Mouse (Mus musculus) T-helper 17 cell (primary cell): ENCODE results near the gene Slc35e3.

Source experiments
- in situ Hi-C, 2 experiments: fragments of 300-600 bp; cut with MboI, MseI; formaldehyde crosslinking; loops; 1 replicate in 1 of 2; 2 replicates in 1 of 2; pipeline ENCODE4 v1.15.1; 2025; ENCODE audit warnings: high pct_unique_total_duplicates in 2 of 2

Gene Slc35e3

DNA sequence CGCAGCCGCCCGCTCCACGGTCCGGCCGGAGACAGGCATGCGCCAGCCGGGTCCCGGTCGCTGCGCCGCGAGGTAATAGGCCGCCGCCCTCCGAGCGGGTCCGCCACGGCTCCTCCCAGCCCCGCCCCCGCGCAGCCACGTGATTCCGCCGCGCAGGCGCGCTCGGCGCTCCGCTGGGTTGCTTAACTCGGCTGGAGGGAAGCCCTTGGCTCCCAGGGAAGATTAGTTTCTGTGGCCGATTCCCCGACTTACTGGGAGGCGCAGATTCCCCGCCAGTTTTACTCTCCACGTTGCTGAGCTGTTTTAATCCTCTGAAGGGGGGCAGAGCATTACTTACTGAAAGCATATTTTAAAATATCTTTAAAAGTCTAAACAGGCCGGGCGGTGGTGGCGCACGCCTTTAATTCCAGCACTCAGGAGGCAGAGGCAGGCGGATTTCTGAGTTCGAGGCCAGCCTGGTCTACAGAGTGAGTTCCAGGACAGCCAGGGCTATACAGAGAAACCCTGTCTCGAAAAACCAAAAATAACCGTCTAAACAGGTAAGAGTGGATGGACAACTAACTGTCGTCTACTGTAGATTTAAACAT lies at the start of gene Slc35e3:
TSS of gene Slc35e3 (minus strand) at position 69 of the 587 bp plus-strand sequence.
- in situ Hi-C loops = no loop called here

DNA sequence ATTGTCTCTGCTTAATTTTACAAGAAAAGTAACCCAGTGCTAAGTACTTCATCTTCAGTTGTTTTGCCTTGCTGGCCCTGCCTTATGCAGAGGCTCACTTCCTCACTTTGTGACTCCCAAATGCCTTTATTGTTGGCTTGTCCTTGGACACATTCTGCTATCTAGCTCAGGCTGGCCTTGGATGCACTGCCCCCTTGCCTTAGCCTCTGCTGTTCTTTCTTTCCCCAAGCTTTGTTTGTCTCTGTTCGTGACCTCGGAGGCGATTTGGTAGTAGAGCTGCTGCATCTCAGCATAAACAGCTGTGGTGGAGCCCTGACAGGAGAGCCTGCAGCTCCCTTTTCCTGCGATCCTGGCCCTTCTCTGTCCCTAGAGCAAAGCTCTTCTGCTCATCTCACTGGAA lies 49.0 kb upstream of the Slc35e3 start:
- in situ Hi-C loops = loop anchor here in 1 of 2 experiments (5.0 kb wide), 1 partner anchor 67 kb away; no protein-coding TSS in a partner anchor

DNA sequence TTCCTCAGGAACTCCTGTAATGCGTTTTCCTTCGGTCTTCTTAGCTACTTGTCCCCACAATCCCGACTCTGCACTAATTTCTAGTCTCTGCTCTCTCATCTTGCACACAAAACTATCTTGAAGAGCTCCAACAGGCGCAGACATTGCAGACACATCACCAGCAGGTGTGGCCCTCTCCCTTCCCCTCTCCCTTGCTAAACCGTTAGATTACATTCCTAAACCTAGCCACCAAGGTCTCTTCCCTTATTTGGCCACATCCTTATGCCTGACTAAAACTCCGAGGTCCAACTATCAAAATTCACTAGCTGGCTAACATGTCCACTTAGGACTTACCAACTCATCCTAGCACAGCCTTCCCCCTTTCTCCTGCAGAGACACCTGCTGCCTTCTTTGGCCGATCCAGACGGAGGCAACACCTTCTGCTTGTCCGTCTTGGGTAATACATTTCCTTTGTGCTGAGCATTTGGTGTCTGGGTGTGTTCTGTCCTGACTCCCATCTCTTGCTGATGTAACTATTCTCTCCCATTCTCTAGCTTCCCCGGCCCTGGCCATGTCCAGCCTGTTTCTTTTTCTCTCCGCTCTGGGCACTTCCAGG lies 47.4 kb upstream of the Slc35e3 start:
- in situ Hi-C loops = no loop called here

DNA sequence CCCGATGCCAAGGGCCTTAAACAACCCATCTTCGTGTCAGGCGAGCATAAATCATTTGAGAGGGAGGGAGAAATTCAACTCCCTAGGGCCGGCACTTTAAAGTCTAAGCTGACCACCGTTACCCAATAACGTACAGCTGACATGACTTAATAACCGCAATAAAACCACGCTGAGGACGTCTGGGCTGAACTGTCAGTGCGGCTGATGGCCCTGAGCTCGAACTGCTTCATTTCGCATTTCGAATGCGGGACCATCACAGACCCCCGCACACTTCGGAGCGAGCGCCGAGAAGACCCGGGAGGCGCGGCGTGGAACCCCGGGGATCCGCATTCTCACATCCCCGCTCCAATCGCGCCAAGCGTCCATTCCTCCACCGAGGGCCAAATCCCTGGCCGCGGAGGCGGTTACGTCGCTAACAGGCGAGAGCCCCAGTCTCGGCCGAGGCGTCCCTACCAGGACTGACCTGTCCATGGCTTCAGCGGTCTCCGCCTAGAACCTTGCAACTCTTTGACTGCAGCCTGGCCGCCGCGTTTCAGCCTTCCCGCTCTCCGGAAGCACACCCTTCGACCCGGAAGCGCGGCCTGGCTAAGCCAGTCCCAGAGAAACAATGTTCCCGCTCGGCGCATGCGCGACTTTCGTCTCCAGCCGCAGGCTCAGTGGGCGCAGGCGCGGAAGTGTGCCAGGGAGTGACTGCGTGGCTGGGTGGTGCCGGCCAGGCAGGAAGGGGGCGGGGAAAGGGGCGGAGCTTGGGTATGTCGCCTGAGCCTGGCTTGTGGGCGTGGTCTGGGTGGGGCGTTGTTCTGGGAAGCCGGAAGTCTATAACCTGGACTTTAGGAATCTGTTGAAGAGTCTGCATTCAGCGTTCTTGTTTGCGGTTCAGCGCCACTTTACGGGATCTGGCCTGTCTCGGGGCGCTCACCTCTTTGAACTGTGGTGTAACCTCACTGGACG lies 46.3 kb upstream of the Slc35e3 start, which contains the start of gene Nup107:
TSS of gene Nup107 (minus strand) at position 565 of the 951 bp plus-strand sequence.
- in situ Hi-C loops = no loop called here

DNA sequence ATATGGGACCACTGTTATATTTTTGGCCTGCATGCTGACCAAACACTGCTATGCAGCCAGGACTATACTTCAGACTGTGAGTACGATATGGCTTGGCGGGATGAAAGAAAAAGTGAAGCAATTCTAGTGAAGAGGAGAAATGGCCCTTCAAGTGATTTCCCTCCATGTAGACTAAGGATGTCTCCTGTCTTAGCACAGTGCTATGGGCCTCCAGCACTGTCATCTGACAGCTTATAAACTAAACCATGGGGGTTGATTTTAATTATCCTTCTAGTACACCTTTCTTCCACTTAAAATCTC lies 45.0 kb upstream of the Slc35e3 start:
- in situ Hi-C loops = no loop called here

DNA sequence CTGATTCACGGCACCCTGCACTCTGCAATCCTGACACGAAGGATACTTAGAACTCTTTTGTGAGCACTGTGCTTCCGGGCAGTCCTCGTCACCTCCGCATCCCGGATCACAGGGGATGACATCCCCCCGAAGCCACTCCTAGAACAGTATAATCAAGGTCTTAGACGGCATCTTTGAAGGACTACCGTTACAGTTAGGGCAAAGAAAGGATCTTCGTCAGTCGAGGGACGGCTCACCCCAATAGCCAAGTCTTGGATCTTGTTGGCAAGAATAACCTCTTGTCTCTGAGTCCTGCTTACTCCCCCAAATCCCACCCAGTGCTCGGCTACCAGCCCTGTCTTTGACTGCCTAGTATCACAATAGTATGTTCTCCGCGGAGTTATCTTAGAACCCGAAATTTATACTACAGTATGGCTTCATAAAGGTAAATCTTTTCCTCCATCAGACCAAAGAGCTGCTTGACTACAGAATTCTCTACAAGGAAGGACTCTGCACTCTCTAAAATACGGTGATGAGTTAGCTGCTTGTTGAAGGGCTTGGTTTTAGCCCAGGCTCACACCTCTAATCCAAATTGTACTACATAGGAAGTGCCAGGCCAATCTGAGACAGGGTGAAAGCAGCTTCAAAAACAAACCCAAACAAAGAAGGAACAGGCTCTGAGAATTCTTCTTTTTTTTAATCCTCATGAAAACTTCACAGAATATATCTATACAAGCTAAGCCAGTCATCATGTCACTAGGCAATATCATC lies 44.4 kb upstream of the Slc35e3 start:
- in situ Hi-C loops = no loop called here

DNA sequence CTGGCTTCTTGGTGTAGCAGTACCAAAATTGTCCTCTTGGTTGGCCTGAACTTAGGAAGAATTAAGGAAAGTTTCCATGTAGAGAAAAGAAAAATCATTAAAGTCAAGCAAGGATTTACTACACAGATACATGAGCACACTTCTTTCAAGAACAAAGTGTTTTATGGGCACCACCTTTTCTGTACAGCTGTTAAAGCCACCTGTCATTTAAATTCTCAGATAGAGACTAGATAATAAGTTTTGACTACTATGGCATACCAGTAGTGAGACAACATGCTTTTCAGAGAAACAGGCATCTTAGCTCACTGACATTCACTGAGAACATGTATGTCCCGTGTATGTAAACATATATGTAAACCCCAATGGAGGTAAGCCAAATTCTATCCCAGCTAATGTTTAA lies 43.8 kb upstream of the Slc35e3 start:
- in situ Hi-C loops = no loop called here

DNA sequence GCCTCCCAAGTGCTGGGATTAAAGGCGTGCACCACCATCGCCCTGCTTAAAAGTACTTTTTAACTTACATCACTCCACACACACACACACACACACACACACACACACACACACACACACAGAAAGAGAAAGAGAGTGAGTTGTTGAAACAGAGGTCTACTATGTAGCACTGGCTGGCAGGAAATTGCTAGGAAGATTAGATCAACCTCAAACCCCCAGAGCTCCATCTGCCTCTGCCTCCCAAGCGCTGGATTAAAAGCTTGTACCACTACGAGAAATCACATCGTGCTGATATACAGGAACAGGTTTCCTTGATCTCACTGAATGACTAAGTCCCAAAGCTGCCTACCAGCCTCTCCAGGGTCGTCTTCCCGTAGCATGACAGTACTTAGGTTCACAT lies 38.5 kb upstream of the Slc35e3 start:
- in situ Hi-C loops = loop anchor here in 1 of 2 experiments (5.0 kb wide), 1 partner anchor 417 kb away; no protein-coding TSS in a partner anchor

DNA sequence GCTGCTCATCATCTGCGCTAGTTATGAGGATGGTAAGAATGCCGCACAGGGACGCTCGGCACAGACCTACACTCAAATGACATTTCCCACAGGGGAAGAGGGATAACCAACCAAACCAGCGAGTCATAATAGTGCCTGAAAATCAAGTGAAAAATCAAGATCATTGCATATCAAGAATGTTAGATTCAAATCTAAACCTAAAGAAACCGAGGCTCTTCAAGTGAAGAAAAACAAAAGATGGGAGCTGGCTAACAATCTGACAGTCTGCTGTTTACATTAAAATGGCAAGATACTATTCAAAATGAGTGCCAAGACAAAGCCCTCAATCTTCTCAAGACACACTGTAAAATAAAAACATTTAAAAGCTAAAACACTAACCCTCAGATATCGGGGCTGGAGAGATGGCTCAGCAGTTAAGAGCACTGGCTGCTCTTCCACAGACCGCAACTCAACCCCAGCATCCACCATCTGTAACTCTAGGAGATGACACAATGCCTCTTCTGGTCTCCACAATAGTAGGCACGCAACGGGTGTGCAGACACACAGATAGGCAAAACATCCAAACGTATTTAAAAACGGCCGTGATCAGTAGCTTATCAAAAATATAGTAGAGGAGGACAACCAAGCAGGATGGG lies 37.7 kb upstream of the Slc35e3 start:
- in situ Hi-C loops = loop anchor here in 1 of 2 experiments (5.0 kb wide), 1 partner anchor 417 kb away; no protein-coding TSS in a partner anchor

DNA sequence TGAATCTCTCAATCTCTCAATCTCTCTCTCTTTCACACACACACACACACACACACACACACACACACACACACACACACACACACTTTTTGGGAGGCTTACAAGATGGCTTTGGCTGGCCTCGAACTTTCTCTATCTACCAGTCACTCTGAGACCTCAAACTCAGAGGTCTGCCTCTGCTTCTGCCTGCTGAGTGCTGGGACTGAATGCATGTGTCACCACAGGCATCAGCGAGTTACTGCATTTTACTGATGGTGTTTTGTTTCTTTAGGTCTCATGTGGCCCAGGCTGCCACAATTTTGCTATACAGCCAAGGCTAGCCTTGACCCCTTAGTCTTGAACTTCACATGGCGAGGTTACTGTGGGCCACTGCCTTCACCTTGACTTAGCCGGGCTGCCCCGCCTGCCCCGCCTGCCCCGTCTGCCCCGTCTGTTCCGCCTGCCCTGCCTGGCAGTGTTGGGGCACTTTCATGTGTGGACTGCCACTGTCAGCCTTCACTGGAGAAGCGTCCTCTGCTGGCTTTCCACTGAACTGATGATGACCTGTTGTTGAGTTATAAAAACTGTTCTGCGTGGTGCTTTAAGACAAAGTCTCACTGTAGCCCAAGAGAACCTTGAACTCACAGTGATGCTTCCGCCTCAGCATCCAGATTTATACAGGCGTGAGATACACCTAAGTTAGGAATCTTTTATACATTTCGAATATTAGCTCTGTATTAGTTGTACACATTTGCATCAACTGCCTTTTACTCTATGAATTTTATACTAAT lies 36.5 kb upstream of the Slc35e3 start:
- in situ Hi-C loops = loop anchor here in 1 of 2 experiments (5.0 kb wide), 1 partner anchor 415 kb away; no protein-coding TSS in a partner anchor

DNA sequence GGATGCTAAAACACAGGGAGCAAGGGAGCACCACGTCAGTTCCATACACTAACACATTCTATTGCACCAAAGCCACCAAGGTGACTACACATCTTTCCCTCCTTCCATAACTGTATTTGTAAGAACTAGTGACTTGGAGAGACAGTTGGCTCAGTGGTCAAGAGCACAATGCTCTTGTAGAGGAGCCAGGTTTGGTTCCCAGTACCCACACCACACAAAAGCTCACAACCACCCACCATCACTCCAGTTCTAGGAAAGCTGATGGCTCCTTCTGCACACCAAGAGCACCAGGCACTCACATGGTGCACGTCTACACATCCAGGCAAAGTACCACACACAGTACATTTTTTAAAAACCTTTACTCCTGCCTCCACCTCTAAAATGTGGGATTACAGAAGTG lies 35.9 kb upstream of the Slc35e3 start:
- in situ Hi-C loops = loop anchor here in 1 of 2 experiments (5.0 kb wide), 1 partner anchor 415 kb away; no protein-coding TSS in a partner anchor

DNA sequence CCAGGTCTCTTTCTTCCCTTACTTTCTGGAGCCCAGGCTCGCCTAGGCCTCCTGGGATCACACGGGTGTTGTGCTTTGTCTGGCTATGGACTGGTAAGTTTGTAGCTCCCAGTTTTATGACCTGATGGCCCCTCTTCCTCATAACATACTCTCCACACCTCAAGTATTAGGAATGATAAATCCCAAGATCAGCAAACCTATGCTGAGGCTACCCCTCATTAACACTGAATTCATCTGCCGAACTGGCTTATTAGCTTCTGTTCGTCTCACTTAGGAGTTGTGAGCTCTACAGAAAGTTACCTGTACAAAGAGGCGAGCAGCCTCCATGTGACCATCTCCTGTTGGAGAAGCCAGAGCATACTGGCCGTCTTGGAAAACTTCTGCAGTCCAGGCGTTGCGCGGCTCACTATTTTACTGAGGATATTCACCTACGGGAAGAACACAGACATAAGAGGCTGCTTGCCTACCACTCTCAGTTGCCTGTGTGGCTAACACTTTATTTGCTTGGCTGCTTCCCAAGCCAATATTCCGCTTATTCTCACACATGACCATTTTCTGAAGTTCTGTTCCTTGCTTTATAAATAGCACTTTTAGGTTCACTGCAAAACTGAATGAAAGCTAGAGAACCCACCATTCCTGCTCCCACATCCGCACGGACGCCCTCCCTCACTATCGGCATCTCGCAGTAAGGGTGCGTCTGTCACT lies 35.0 kb upstream of the Slc35e3 start:
- in situ Hi-C loops = loop anchor here in 1 of 2 experiments (5.0 kb wide), 1 partner anchor 414 kb away; no protein-coding TSS in a partner anchor

DNA sequence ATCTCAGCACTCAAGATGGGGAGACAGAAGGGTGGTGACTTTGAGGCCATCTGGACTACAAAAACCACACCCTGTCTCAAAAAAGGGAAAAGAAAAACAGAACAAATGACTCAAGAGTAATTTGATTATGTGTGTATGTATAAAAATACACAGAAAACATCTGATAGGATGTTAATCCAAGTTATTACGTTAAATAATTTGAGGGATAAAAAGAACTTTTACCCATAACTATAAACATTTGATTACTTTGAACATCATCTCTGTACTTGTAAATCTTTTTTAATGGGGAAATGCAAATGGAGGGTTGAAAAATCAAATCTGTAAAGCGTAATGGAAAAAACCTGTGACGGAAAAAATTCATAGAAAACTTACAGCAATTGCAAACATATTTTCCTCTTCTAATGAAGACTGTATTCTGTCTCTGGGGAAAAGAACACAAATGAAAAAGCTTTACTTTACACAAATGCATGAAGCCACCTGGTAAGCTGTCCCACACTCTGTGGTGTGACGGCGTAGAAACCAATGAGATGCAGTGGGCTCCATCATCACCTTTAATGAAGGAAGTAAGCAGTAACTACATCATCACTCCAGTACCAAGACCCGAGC lies 34.2 kb upstream of the Slc35e3 start:
- in situ Hi-C loops = loop anchor here in 1 of 2 experiments (5.0 kb wide), 1 partner anchor 413 kb away; no protein-coding TSS in a partner anchor

DNA sequence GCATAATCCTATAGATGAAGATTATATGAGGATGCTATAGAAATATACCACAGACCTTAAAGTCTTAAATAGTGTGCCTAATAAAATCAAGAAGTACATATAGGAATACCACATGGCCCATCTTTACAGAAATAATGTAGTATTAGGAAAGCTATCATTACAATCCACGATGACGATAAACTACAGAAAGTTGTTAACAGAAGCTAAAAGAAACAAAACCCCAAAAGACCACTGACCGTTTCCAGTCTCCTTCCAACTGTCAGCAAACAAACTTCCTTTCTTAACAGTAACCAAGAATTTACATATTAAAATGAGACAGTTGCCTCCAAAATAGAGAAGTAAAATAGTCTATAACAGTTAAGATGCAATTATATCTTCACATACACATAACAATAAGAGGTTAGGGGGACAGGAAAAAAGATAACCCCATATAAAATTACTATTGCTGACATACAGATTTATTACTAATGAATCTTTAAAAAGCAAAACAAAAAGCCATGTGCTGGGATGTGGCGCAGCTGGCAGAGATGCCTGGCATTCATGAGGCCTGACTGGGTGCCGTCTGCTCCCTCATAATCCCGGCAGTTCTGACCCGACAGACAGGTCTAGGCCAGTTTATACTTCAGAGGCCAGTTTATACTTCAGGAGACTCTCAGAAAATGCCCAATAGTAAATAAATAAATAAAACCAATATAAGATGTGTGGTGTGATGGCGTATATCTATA lies 33.6 kb upstream of the Slc35e3 start:
- in situ Hi-C loops = loop anchor here in 1 of 2 experiments (5.0 kb wide), 1 partner anchor 412 kb away; no protein-coding TSS in a partner anchor

DNA sequence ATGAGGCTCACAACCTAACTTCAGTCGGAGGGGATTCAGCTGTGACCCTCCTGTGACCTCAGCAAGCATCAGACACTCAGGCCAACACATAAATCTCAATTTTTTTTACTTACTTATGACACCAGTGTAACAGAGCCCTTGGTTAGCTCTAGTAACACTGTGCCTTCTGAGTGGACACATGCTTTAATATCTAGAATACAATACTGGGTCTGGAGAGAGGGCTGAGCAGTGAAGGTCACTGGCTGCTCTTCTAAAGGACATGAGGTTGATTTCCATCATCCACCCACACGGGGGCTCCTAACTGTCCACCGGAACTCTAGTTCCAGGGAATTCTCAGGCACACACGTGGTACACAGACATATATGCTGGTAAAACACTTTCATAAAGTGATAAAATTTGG lies 32.8 kb upstream of the Slc35e3 start:
- in situ Hi-C loops = no loop called here

DNA sequence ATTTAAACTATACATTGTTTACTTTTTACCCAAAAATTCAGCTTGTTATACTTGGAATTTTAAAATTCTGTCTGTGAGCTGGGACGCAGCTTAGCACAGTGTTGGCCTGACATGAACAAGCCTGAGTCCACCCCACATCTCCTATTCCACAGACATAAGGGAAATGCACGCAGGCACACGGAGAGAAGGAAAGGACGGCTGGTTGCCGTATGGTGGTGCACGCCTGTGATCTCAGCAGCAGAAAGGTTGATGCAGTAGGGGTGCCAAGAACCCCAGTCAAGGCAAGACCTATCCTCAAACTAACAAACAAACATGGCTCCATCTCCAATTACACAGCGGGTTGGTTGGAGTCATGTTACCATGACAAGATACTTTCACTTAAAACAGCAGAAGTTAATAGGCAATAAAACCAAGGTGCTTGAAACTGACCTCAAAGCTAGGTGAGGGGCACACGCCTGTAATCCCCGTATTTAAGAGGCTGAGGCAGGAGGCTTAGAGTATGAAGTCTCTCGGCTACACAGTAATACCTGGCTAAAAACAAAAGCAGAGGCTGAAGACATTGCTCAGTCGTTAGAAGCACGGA lies 32.3 kb upstream of the Slc35e3 start:
- in situ Hi-C loops = no loop called here

DNA sequence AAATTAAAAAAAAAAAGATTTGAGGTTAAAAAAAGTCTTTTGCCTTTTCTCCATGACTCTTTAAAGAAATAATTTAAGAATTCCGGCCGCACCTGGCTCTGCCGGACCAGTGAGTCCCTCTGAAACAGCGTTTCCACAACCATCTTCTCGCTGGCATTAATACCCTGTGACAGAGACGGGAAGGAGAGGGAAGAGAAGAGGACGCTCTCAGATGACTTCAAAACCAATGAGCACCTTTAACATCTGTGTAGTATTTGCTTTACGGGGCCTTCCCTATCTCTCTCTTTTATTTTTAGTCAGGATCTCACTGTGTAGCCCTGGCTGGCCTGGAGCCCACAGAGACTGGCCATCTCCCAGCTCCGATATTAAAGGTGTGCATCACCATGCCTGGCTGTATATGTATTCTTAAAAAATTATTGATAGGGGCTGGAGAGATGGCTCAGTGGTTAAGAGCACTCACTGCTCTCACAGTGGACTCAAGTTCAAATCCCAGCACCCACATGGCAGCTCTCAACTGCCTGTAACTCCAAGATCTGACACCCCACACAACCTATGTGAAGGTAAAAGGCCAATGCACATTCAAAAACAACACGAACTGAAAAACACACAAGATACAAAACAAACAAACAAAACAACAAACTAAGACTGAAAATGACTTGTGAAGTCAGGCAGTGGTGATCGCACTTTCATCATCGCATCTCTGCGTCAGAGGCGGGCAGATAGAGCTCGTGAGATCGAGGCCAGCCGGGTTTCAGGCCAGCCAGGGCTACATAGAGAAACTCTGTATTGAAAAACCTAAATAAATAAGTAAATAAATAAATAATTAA lies 31.5 kb upstream of the Slc35e3 start:
- in situ Hi-C loops = no loop called here
